Mouse (Mus musculus): Measurements from ENCODE around the gene Fcnb. TPM values are rescaled to one million over a fixed set of nuclear protein-coding genes. Genes with fewer than 3 reads are reported as not detected.

Gene Fcnb
- polyA plus RNA-seq, 1 experiment from 2014 or later = not detected

GRCm38 (mm10) chr2:28039647-28040325, 44.9 kb downstream of the Fcnb start:
- no peak for ATAC-seq
- Histone ChIP-seq H3K27me3 (no peaks in the 10 kb centered on the region), H3K4me2 (no peak overlapping the region), H3K9me3 (replicated peaks) (no peaks in the 10 kb centered on the region), H3K4me3 (no peak overlapping the region), H3K9ac (no peak overlapping the region), H3K4me1 (peaks cover 17% of the 10 kb centered on the region), H3K27ac (no peak overlapping the region), H3K36me3 (ENCODE audit: poor library complexity, severe bottlenecking) (no peaks in the 10 kb centered on the region)
- WGBS = 95% methylated on average over 10 of the region's 10 CpGs

DNA sequence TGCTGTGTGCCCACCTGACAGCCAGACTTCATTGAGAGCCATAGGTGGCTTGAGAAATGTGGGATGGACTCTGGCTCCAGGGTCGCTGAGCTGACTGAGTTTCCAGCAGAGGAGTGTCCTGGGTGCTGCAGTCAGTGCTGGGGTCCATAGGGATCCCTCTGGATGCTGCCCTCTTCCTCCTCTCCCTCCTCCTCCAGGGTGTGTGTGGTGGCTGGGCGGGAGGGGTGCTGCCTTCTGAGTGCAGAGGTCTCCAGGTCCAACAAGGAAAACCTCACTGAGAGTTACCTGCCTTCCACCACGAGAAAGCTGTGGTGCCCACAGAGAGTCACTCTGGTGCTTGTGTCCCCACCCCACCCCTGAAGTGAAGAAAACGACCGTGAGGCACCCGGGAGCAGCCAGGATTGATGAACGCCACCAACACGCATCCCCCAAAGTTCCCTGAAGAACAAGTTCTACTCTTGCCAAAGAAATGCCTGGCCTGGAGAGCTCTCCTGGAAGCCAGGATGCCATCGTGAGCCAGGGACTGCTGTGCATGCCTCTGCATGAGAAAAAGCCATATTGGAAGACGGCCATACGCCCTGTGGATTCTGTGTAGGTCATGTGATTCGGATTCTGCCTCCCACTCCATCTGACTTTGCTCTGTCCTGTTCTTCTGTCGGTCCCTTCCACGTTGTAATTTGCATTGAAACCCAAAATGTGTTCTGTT, 46.1 kb downstream of the Fcnb start:
- no peaks in the 10 kb centered on the region for H3K36me3 ChIP-seq (ENCODE audit: poor library complexity, severe bottlenecking)
- peaks cover 22% of the 10 kb centered on the region for H3K4me1 ChIP-seq
- H3K27ac ChIP-seq = peak overlapping the region; percentile 74
- 80% methylated on average over 14 of the region's 14 CpGs for WGBS
- no peak overlapping the region for H3K9ac ChIP-seq
- H3K9me3 ChIP-seq (replicated peaks) = no peaks in the 10 kb centered on the region
- H3K4me3 ChIP-seq = no peak overlapping the region
- H3K4me2 ChIP-seq = no peak overlapping the region
- no peak for ATAC-seq
- H3K27me3 ChIP-seq = no peaks in the 10 kb centered on the region

GRCm38 (mm10) chr2:28037505-28038390, 46.9 kb downstream of the Fcnb start:
- no peaks in the 10 kb centered on the region for H3K36me3 ChIP-seq (ENCODE audit: poor library complexity, severe bottlenecking)
- no peaks in the 10 kb centered on the region for H3K27me3 ChIP-seq
- WGBS = 60% methylated on average over 12 of the region's 12 CpGs
- no peak overlapping the region for H3K4me3 ChIP-seq
- peaks cover 22% of the 10 kb centered on the region for H3K4me1 ChIP-seq
- ATAC-seq = peak; percentile 24; the same call in 1 of the 2 replicates
- no peaks in the 10 kb centered on the region for H3K9me3 ChIP-seq (replicated peaks)
- no peak overlapping the region for H3K9ac ChIP-seq
- H3K27ac ChIP-seq = peak overlapping the region; percentile 74
- no peak overlapping the region for H3K4me2 ChIP-seq

- no peak overlapping the region for H3K4me2 ChIP-seq
- H3K9me3 ChIP-seq (replicated peaks) = no peaks in the 10 kb centered on the region
- H3K4me3 ChIP-seq = no peak overlapping the region
- H3K36me3 ChIP-seq (ENCODE audit: poor library complexity, severe bottlenecking) = no peaks in the 10 kb centered on the region
- ATAC-seq = no peak
- no peak overlapping the region for H3K9ac ChIP-seq
- H3K27ac ChIP-seq = no peak overlapping the region
- peaks cover 22% of the 10 kb centered on the region for H3K4me1 ChIP-seq
- no peaks in the 10 kb centered on the region for H3K27me3 ChIP-seq
- 88% methylated on average over 13 of the region's 13 CpGs for WGBS
These were observed 47.9 kb downstream of the Fcnb start for GRCm38 (mm10) chr2:28036788-28037187.

DNA sequence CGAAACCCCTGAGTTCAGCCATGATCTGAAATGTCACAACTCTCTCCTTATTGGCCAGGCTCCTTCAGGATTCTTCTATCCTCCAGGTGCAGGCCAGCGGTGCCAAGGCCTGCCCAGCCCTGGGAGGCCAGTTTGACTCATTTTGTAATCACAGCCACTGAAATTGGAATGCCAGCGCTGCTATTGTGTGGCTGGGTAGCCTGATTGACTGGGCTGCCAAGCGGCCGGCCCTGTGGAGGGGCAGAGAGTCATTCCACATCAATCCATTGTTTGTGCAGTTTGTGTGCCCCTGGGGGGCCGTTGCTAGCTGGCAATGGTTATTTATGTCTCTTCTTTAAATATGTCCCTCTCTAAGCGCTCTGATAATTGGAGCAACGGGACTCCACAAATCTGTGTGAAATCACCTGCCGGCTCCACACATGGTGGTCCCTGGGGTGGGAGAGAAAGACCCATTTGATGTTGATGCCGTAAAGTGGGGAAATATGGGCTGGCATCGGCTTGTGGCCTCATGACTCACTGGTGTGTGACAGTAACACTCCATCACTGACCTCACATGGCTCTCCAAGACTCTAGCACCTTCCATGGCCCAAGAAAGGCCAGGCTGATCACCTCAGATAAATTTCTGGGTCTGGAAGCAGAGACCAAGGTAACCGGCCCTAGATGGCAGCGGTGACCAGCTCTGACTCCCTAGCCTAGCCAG, 50.5 kb downstream of the Fcnb start:
- Histone ChIP-seq H3K27ac (no peak overlapping the region), H3K4me1 (peaks cover 22% of the 10 kb centered on the region), H3K27me3 (no peaks in the 10 kb centered on the region), H3K36me3 (ENCODE audit: poor library complexity, severe bottlenecking) (no peaks in the 10 kb centered on the region), H3K4me3 (no peak overlapping the region), H3K9me3 (replicated peaks) (no peaks in the 10 kb centered on the region), H3K4me2 (no peak overlapping the region), H3K9ac (no peak overlapping the region)
- ATAC-seq = no peak
- 62% methylated on average over 13 of the region's 13 CpGs for WGBS

- Histone ChIP-seq H3K4me1 (peaks cover 8% of the 10 kb centered on the region), H3K27me3 (no peaks in the 10 kb centered on the region), H3K9me3 (replicated peaks) (no peaks in the 10 kb centered on the region), H3K9ac (no peak overlapping the region), H3K4me3 (no peak overlapping the region), H3K27ac (no peak overlapping the region), H3K4me2 (no peak overlapping the region), H3K36me3 (ENCODE audit: poor library complexity, severe bottlenecking) (no peaks in the 10 kb centered on the region; the same call in 1 of the 2 replicates)
- no peak for ATAC-seq
- WGBS = 92% methylated on average over 11 of the region's 11 CpGs
These were observed 52.2 kb downstream of the Fcnb start for GRCm38 (mm10) chr2:28032469-28032868.

DNA sequence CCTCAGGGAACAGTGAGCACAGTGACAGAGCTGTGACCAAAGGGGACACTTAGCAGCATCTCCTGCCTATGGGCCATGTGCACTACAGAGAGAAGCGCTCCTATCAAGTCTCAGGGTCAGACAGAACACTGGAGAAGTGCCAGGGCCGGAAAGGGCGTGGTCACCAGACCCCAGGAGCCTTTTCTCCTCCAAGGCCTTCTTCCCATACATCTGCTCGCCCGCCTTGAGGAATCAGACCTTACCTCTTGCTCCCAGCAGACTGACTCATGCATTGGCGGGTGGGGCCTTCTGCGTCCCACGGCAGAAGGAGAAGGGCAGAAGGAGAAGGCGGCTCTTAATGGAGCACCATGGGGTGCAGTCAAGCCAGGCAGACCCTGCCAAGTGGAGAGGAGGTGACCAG, 52.8 kb downstream of the Fcnb start:
- Histone ChIP-seq H3K4me2 (no peak overlapping the region), H3K27me3 (no peaks in the 10 kb centered on the region), H3K27ac (no peak overlapping the region), H3K9ac (no peak overlapping the region), H3K4me3 (no peak overlapping the region), H3K4me1 (0 out of 2 replicates have a peak, but pooled peaks cover 4% of the 10 kb centered on the region), H3K36me3 (ENCODE audit: poor library complexity, severe bottlenecking) (no peaks in the 10 kb centered on the region; the same call in 1 of the 2 replicates), H3K9me3 (replicated peaks) (no peaks in the 10 kb centered on the region)
- no peak for ATAC-seq
- WGBS = 84% methylated on average over 7 of the region's 9 CpGs

Other genes starting within 250 kb of the Fcnb start
- 6.1 and 6.5 TPM in 2 replicates for gene Col5a1, start 198.5 kb downstream of the Fcnb start, polyA plus RNA-seq (2015; fragmentation: Nextera tagmentation; extraction: Ambion mirVana)
- gene Olfm1, start 108.1 kb upstream of the Fcnb start, polyA plus RNA-seq (2015; fragmentation: Nextera tagmentation; extraction: Ambion mirVana) = 122 and 136 TPM in 2 replicates

Measured in forebrain, embryonic 13.5 days (tissue).